Mouse (Mus musculus): ENCODE measurements around the gene Zfp993. TPM values are rescaled to one million over a fixed set of nuclear protein-coding genes. Genes with fewer than 3 reads are reported as not detected.

The Zfp993 gene
- polyA plus RNA-seq, 1 experiment from 2014 or later: 0.99 TPM

Other genes with a start within 250 kb of the Zfp993 start
- 2.9 and 3.5 TPM in 2 replicates for gene Zfp992, start 161.9 kb upstream of the Zfp993 start, polyA plus RNA-seq (2015; fragmentation: Nextera tagmentation; extraction: Ambion mirVana)
- gene Zfp981, start 108.9 kb upstream of the Zfp993 start, polyA plus RNA-seq (2015; fragmentation: Nextera tagmentation; extraction: Ambion mirVana): 0.07 and 0.08 TPM in 2 replicates